Mouse (Mus musculus) spleen, postnatal 36 days (tissue): ENCODE measurements around the gene Fscn1.

Experiments used
- DNase-seq, 2 experiments: peaks; one replicate each; pipeline ENCODE4 v3.0.0; 2022; ENCODE audit warnings: low spot score in 2 of 2, mixed read lengths in 1 of 2

The Fscn1 gene

GRCm38 (mm10) chr5:142968411-142968810 lies 8.3 kb downstream of the Fscn1 start:
- DNase-seq = no peak

DNA sequence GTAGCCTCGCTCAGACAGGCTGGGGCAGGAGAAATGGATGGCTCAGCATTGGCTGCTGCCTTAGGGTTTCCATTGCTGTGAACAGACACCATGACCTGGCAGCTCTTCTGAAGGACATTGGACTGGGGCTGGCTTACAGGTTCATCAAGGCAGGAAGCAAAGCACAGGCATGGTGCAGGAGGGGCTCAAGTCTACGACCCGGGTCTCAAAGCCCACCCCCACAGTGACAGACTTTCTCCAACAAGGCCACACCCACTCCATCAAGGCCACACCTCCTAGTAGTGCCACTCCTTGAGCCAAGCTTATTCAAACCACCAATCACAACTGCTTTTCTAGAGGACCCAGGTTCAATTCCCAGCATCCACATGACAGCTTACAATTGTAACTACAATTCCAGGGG lies 13.8 kb downstream of the Fscn1 start:
- no peak for DNase-seq

- DNase-seq = peak; percentile 43 to 47
Observed at GRCm38 (mm10) chr5:142974598-142975121, 14.5 kb downstream of the Fscn1 start.

DNA sequence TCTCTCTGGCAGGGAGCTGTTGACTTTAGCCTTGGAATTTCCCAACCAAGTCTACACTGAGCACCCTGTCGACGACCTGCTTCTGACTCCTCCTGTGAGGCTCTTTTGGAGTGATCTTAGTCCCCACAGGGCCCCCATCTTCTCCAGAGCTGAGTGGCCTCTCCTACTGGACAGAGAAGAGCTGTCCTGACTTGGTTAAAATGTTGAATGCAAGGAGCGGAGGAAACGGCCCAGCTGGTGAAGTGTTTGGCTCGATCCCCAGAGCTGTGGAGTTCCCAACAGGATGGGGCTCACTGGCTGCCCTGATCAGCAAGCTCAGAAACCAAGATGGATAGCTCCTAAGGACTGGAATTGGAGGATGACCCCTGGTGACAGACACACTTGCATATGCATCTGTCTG lies 16.4 kb downstream of the Fscn1 start:
- DNase-seq = no peak

DNA sequence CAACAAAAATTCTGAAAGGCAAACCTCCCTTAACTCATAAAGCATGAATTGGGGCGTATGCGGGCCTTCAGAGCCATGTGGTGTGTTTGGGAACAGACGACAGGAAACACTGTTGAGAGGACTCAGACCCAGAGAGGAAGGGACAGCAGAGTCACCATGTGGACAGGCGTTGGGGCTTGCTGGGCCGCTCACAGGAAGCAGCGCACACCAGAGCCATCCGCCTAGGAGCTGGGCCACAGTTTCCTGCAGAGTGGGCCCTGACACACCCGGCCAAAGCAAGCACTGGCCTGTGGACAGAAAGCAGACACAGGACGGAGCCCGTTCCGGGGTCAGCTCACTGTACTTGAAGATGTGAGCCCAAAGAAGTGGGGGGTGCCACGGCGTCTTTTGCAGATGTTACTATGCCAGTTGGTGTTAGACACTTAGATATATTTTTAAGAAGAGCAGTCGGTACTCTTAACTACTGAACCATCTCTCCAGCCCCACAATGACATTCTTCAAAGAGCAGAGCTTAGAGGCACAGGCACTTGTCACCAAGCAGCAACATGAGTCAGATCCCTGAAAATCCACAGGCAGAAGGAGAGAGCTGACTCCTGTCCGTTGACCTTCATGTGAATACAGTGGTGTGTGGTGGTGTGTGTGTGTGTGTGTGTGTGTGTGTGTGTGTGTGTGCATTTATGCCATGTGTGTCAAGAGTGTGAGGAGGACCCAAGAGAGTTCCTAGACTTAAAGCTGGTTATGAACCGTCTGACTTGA lies 22.1 kb downstream of the Fscn1 start:
- no peak for DNase-seq

DNA sequence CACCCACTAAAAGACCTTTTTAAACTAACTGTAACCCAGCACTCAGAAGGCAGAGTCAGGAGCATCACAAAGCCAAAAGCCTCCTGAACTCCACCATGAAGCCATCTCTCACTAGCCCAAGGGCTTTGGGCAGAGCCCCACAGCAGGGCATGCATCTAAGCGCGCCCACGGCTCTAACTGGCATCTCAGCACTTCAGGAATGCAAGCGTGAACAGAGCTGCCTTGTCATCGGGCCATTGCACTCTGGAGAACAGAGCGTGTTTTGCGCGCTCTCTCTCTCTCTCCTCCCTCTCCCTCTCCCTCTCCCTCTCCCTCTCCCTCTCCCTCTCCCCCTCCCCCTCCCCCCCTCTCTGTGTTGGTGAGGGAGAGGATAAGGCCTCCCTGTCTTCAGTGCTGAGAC lies 23.0 kb downstream of the Fscn1 start:
- DNase-seq = no peak

- DNase-seq = no peak
Observed at GRCm38 (mm10) chr5:142984271-142984670, 24.1 kb downstream of the Fscn1 start.

DNA sequence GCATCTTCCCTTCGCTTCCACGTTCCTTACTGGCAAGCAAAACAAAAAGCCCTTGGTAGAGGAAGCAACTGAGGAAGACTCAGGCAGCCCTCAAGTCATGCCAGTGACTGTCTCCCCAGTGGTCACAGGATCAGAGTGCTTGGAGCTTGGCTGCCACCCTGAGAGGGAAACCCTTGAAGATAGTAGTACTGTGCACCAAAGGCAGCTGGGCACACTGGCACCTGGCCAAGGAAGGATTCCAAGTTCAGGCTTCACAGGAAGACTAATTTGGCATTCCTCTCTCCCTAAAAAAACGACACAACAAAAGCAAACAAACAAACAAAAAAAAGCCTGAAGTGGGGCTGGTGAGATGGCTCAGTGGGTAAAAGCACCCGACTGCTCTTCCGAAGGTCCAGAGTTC lies 28.4 kb downstream of the Fscn1 start:
- no peak for DNase-seq

DNA sequence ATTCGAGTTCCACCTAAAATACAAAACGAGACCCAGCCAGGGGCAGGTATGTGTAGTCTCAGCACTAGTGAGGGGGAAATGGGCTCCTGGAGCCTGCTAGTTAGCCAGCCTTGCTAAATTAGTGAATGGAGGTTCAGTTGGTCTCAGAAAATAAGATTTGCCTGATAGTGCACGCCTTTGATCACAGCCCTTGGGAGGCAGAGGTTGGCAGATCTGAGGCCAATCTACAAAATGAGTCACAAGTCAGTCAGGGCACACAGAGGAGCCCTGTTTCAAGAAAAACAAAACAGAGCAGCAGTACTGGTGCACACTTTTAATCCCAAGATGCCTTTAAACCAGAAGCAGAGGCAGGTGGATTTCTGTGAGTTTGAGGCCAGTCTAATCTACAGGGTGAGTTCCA lies 29.0 kb downstream of the Fscn1 start:
- no peak for DNase-seq

- DNase-seq = no peak
Observed at GRCm38 (mm10) chr5:142994746-142995145, 34.6 kb downstream of the Fscn1 start.

- DNase-seq = no peak
Observed at GRCm38 (mm10) chr5:142997526-142997925, 37.4 kb downstream of the Fscn1 start.

GRCm38 (mm10) chr5:142998171-142998570 lies 38.0 kb downstream of the Fscn1 start:
- DNase-seq = no peak

DNA sequence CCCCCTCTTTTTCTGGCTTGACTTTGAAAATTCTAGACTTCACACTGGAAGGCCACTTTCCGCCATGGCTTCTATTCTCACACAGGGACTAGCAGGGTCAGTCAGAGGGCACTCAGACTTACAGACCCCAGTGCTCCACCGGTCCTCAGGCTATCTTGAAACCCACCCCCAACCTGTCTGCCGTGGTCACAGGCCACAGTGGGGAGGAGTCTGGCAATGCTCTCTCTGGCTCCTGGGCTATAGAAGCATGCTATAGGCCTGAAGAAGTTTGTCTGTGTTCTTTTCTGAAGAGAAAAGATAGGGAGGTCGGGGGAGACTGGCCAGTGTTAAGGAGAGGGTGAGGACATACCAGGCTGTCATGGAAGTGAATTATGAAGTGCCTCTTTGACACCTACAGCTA lies 39.9 kb downstream of the Fscn1 start:
- no peak for DNase-seq

GRCm38 (mm10) chr5:143000654-143001500 lies 40.7 kb downstream of the Fscn1 start:
- DNase-seq = peak; percentile 6 to 25

- DNase-seq = no peak
Observed at GRCm38 (mm10) chr5:143009383-143009782, 49.2 kb downstream of the Fscn1 start.

GRCm38 (mm10) chr5:143017401-143017800 lies 57.3 kb downstream of the Fscn1 start:
- no peak for DNase-seq
